Mouse (Mus musculus): ENCODE measurements around the gene Sumo2. TPM values are rescaled to one million over a fixed set of nuclear protein-coding genes. Genes with fewer than 3 reads are reported as not detected.

Sumo2 gene
- polyA plus RNA-seq, 1 experiment from 2014 or later: 539 TPM

GRCm38 (mm10) chr11:115512004-115512403, 24.1 kb downstream of the Sumo2 start:
- Histone ChIP-seq H3K4me3 (ENCODE audit: low read depth, low read length) (peak overlapping the region; percentile 79), H3K9ac (ENCODE audit: low read length) (peak overlapping the region; percentile 90; the same call in 1 of the 2 replicates), H3K4me1 (replicated peaks; ENCODE audit: control insufficient read depth, insufficient read depth) (peaks cover 12% of the 10 kb centered on the region), H3K27me3 (ENCODE audit: control insufficient read depth, insufficient read depth, low read length) (no peaks in the 10 kb centered on the region), H3K9me3 (ENCODE audit: control insufficient read depth, low read length) (no peaks in the 10 kb centered on the region), H3K4me2 (replicated peaks; ENCODE audit: low read depth) (peak overlapping the region; percentile 94), H3K27ac (replicated peaks) (peak overlapping the region; percentile 89), H3K36me3 (ENCODE audit: control insufficient read depth, insufficient read depth, low read length) (no peaks in the 10 kb centered on the region)
- TF ChIP-seq EP300 (optimal IDR thresholded peaks at IDR 0.05) (no peak), CTCF (IDR thresholded peaks at IDR 0.05; ENCODE audit: low read depth) (no peak)
- ATAC-seq (ENCODE audit: low FRiP score, low TSS enrichment): no peak
- WGBS: 17% methylated on average over 3 of the region's 3 CpGs
- DNase-seq (ENCODE audit: low spot score): no peak

- peak overlapping the region; percentile 94 for H3K4me2 ChIP-seq (replicated peaks; ENCODE audit: low read depth)
- WGBS: 68% methylated on average over 2 of the region's 2 CpGs
- TF ChIP-seq EP300 (optimal IDR thresholded peaks at IDR 0.05): no peak
- TF ChIP-seq CTCF (IDR thresholded peaks at IDR 0.05; ENCODE audit: low read depth): no peak
- H3K9ac ChIP-seq (ENCODE audit: low read length): peak overlapping the region; percentile 13; the same call in 1 of the 2 replicates
- H3K4me1 ChIP-seq (replicated peaks; ENCODE audit: control insufficient read depth, insufficient read depth): peaks cover 12% of the 10 kb centered on the region
- H3K27ac ChIP-seq (replicated peaks): peak overlapping the region; percentile 89
- H3K27me3 ChIP-seq (ENCODE audit: control insufficient read depth, insufficient read depth, low read length): no peaks in the 10 kb centered on the region
- no peaks in the 10 kb centered on the region for H3K36me3 ChIP-seq (ENCODE audit: control insufficient read depth, insufficient read depth, low read length)
- no peak overlapping the region for H3K4me3 ChIP-seq (ENCODE audit: low read depth, low read length)
- no peaks in the 10 kb centered on the region for H3K9me3 ChIP-seq (ENCODE audit: control insufficient read depth, low read length)
- no peak for DNase-seq (ENCODE audit: low spot score)
- no peak for ATAC-seq (ENCODE audit: low FRiP score, low TSS enrichment)
These were observed 25.0 kb downstream of the Sumo2 start for GRCm38 (mm10) chr11:115511121-115511520.

- TF ChIP-seq EP300 (optimal IDR thresholded peaks at IDR 0.05) (no peak), CTCF (IDR thresholded peaks at IDR 0.05; ENCODE audit: low read depth) (no peak)
- H3K36me3 ChIP-seq (ENCODE audit: control insufficient read depth, insufficient read depth, low read length): no peaks in the 10 kb centered on the region
- DNase-seq (ENCODE audit: low spot score) (peak; percentile 30), ATAC-seq (ENCODE audit: low FRiP score, low TSS enrichment) (no peak)
- no peak overlapping the region for H3K4me2 ChIP-seq (replicated peaks; ENCODE audit: low read depth)
- H3K9me3 ChIP-seq (ENCODE audit: control insufficient read depth, low read length): no peaks in the 10 kb centered on the region
- peak overlapping the region; percentile 76 for H3K27ac ChIP-seq (replicated peaks)
- 45% methylated on average over 5 of the region's 5 CpGs for WGBS
- no peaks in the 10 kb centered on the region for H3K27me3 ChIP-seq (ENCODE audit: control insufficient read depth, insufficient read depth, low read length)
- peaks cover 12% of the 10 kb centered on the region for H3K4me1 ChIP-seq (replicated peaks; ENCODE audit: control insufficient read depth, insufficient read depth)
- no peak overlapping the region for H3K9ac ChIP-seq (ENCODE audit: low read length)
- H3K4me3 ChIP-seq (ENCODE audit: low read depth, low read length): no peak overlapping the region
These were observed 25.6 kb downstream of the Sumo2 start for GRCm38 (mm10) chr11:115510507-115510888.

GRCm38 (mm10) chr11:115509773-115510506, 26.1 kb downstream of the Sumo2 start:
- Histone ChIP-seq H3K4me2 (replicated peaks; ENCODE audit: low read depth) (peak overlapping the region; percentile 9; the same call in 1 of the 2 replicates), H3K9ac (ENCODE audit: low read length) (no peak overlapping the region; the same call in 1 of the 2 replicates), H3K36me3 (ENCODE audit: control insufficient read depth, insufficient read depth, low read length) (no peaks in the 10 kb centered on the region), H3K27me3 (ENCODE audit: control insufficient read depth, insufficient read depth, low read length) (no peaks in the 10 kb centered on the region), H3K27ac (replicated peaks) (peak overlapping the region; percentile 76), H3K9me3 (ENCODE audit: control insufficient read depth, low read length) (no peaks in the 10 kb centered on the region), H3K4me1 (replicated peaks; ENCODE audit: control insufficient read depth, insufficient read depth) (peaks cover 12% of the 10 kb centered on the region), H3K4me3 (ENCODE audit: low read depth, low read length) (no peak overlapping the region)
- 19% methylated on average over 6 of the region's 6 CpGs for WGBS
- TF ChIP-seq EP300 (optimal IDR thresholded peaks at IDR 0.05): no peak
- TF ChIP-seq CTCF (IDR thresholded peaks at IDR 0.05; ENCODE audit: low read depth): no peak
- DNase-seq (ENCODE audit: low spot score) (peak; percentile 41), ATAC-seq (ENCODE audit: low FRiP score, low TSS enrichment) (peak; percentile 38)

GRCm38 (mm10) chr11:115508061-115508460, 28.0 kb downstream of the Sumo2 start:
- Histone ChIP-seq H3K27me3 (ENCODE audit: control insufficient read depth, insufficient read depth, low read length) (no peaks in the 10 kb centered on the region), H3K4me3 (ENCODE audit: low read depth, low read length) (no peak overlapping the region), H3K9me3 (ENCODE audit: control insufficient read depth, low read length) (no peaks in the 10 kb centered on the region), H3K4me2 (replicated peaks; ENCODE audit: low read depth) (no peak overlapping the region), H3K4me1 (replicated peaks; ENCODE audit: control insufficient read depth, insufficient read depth) (peaks cover 12% of the 10 kb centered on the region), H3K9ac (ENCODE audit: low read length) (no peak overlapping the region), H3K36me3 (ENCODE audit: control insufficient read depth, insufficient read depth, low read length) (no peaks in the 10 kb centered on the region), H3K27ac (replicated peaks) (no peak overlapping the region)
- no peak for DNase-seq (ENCODE audit: low spot score)
- TF ChIP-seq EP300 (optimal IDR thresholded peaks at IDR 0.05): no peak
- no peak for TF ChIP-seq CTCF (IDR thresholded peaks at IDR 0.05; ENCODE audit: low read depth)
- WGBS: 65% methylated on average over 2 of the region's 2 CpGs
- no peak for ATAC-seq (ENCODE audit: low FRiP score, low TSS enrichment)

- 0 out of 2 replicates have a peak, but pooled peaks cover 5% of the 10 kb centered on the region for H3K36me3 ChIP-seq (ENCODE audit: control insufficient read depth, insufficient read depth, low read length)
- H3K4me2 ChIP-seq (replicated peaks; ENCODE audit: low read depth): no peak overlapping the region
- WGBS: 68% methylated on average over 3 of the region's 3 CpGs
- no peaks in the 10 kb centered on the region for H3K27me3 ChIP-seq (ENCODE audit: control insufficient read depth, insufficient read depth, low read length)
- no peak overlapping the region for H3K9ac ChIP-seq (ENCODE audit: low read length)
- H3K27ac ChIP-seq (replicated peaks): no peak overlapping the region
- TF ChIP-seq CTCF (IDR thresholded peaks at IDR 0.05; ENCODE audit: low read depth) (no peak), EP300 (optimal IDR thresholded peaks at IDR 0.05) (no peak)
- ATAC-seq (ENCODE audit: low FRiP score, low TSS enrichment) (no peak), DNase-seq (ENCODE audit: low spot score) (no peak)
- no peak overlapping the region for H3K4me3 ChIP-seq (ENCODE audit: low read depth, low read length)
- H3K4me1 ChIP-seq (replicated peaks; ENCODE audit: control insufficient read depth, insufficient read depth): peaks cover 6% of the 10 kb centered on the region
- no peaks in the 10 kb centered on the region for H3K9me3 ChIP-seq (ENCODE audit: control insufficient read depth, low read length)
These were observed 29.5 kb downstream of the Sumo2 start for GRCm38 (mm10) chr11:115506586-115506985.
